Mouse (Mus musculus): ENCODE data around the gene Dnmt3a.
A peak's percentile ranks its signal among the peaks of the same experiment; 100 is the strongest.

Gene Dnmt3a

DNA sequence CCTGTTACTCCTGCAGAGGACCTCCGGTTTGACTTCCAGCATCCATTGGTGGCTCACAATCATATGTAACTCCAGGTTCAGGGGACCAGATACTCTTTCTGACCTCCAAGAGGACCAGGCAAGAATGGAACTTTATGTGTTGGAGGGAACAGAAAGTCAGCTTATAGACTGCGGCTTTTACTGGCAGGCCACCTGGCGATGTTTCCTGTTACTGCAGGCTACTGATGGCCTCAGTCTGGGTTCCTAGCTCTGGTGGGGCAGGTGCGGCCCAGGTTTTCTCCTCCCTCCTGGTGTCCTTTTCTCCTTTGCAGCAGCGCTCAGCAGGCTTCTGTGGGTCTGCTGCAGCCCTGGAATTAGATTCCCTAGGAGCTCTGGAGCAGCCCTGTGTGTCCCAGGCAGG is 46.7 kb downstream of the Dnmt3a start:
- DNase-seq (ENCODE audit: low spot score in 2 of 2) = no peak

DNA sequence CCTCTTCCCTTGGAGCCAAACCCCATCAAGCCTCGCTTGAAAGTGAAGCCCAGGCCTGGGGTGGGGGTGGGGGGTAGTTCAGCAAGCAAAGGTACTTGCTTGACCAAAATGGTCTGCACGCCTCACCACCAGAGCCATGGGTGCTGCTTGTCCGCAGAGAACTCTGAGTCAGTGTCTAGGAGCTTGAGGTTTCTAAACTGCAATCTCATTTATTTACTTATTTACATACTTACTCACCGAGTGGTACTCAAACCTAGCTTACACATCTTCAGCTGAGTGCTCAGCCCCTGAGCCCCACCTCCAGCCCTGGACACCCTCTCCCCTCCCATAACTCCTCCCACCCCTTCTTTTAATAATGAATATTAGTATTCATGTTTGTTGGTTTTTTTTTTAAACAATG is 48.6 kb downstream of the Dnmt3a start:
- no peak for DNase-seq (ENCODE audit: low spot score in 2 of 2)

DNA sequence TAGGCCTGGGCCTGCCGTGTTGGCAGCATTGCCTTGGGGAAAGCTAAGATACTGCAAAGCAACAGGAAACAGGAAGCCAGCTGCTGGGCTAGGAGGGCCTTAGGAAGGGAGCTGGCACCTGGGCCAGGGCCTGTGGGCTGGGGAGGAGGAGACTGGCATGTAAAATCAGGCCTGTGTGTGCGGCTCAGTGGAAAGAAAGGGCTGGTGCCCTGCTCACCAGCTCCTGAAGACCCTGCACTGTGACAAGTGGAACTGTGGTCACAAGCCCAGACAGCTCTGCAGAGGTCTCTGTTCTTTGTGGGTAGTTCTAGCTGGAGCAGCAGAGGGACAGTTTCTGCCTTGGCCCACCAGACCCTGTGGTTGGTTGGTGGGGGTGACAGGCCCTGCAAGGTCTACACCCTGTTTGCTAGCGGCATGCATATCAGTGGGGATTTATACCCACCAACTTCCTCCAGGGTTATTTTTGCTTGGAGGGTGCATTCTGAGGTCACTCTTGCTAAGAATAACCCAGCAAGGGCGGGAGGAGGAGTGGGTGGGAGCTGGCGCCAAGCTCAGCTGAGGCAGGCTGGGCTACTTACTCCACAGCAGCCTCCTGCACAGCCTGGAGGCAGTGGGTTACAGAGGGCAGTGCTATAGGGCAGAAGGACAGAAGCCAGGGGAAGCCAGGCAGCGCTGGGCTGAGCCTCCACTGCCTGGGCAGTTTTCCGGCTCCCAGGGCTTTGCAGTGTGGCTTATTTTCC is 50.1 kb downstream of the Dnmt3a start:
- DNase-seq (ENCODE audit: low spot score in 2 of 2) = peak in 1 of 2 experiments; percentile 61

DNA sequence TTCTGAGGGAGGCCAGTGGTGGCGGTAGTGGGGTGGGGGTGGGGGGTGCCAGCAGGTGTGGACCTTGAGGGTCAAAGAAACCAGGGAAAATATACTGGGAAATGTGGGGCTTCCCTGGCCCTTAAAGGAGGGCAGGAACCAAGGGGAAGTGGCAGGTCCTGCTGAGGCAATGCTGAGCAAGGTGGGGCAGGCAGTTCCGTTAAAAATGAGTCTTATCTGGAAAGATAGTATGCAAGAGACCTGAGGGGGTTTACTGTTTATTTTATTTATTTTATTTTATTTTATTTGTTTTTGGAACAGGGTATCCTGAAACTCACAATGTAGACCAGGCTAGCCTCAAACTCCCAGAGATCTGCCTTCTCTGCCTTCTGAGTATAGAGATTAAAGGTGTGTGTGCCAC is 50.9 kb downstream of the Dnmt3a start:
- DNase-seq (ENCODE audit: low spot score in 2 of 2) = no peak

DNA sequence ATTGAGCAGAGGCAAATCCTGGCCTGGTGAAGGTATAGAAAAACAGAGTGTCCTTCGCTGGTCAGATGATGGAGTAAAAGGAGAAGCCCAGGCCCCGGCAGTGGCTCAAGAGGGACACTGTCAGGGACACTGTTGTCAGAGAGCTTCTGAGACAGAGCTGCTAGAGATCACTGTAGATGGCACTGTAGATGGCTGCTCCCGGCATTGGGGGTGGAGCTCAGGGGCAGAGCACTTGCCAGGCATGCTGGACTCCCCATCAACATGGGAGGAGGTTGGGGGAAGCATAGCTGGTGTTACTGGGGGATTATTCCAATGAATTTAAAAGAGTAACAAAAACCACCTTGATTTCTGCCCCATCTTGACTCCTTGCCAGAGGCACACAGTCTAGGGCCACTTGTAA is 51.4 kb downstream of the Dnmt3a start:
- DNase-seq (ENCODE audit: low spot score in 2 of 2) = no peak

DNA sequence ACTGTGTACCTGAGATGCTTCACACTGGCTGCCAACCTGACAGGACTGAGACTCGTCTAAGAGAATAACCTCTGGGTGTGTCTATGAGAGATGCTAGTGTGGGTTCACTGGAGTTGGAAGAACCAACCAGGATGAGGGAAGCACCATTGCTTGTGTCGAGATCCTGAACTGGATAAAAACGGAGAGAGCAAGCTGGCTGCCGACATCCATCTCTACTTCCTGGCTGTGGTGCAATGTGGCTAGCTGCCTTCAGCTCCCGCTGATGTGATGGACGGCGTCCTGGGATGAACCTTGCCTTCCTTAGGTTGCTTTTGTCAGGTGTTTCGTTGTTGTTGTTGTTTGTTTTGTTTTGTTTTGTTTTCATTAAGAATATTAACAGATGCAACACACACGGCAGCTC is 52.0 kb downstream of the Dnmt3a start:
- DNase-seq (ENCODE audit: low spot score in 2 of 2) = no peak

DNA sequence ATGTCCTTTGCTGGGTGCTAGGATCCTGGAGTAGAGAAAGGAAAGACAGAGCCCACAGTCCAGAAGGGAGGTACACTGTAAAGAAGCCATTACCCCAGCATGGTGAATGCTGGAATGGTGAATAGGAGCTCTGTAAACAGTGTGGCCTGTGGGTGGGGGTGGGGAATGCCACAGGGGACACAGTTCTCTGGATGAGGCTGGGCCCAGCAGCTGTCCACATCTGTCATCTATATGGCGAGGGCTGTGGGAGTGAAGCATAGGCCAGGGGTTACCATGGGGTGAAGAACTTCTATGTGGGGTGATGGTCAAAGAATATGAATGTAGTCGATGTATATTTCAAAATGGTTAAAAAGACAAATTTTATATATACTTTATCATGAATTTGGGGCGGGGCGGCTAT is 52.9 kb downstream of the Dnmt3a start:
- no peak for DNase-seq (ENCODE audit: low spot score in 2 of 2)

DNA sequence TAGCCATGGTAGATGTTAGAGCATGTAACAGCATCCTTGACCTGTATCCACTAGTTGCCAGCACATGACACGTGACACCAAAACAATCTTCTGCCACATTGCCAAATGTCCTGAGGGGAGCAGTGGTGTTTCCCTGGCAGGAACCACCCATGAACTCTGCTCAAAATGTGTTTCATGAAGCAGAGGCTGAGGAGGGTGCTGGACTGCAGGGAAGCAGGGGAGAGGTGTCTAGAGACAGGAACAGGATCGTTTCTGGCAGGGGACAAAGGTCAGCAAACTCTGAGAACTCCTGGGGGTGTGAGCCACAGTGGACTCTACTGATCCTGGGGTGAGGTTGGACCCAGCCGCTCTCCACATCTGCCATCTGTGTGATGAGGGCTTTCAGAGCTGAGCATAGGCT is 53.7 kb downstream of the Dnmt3a start:
- no peak for DNase-seq (ENCODE audit: low spot score in 2 of 2)

DNA sequence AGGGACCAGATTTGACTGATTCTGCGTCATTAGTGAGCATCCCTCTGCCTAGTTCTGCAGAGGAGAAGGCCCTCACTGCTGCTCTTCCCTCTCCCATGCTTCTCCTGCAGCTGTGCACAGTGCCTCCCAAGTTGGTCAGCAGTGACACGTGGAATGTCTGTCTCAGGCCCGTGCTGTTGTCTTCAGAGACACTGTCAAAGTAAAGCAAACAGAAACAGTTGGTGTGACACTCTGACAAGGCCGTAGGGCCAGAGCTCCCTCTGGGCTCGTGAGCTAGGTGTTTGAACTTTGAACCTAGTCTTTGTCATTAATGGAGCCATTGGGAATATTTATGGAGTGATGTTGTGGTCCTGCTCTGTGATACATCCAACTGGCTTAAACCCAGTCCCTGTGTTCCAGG is 54.2 kb downstream of the Dnmt3a start:
- DNase-seq (ENCODE audit: low spot score in 2 of 2) = no peak

DNA sequence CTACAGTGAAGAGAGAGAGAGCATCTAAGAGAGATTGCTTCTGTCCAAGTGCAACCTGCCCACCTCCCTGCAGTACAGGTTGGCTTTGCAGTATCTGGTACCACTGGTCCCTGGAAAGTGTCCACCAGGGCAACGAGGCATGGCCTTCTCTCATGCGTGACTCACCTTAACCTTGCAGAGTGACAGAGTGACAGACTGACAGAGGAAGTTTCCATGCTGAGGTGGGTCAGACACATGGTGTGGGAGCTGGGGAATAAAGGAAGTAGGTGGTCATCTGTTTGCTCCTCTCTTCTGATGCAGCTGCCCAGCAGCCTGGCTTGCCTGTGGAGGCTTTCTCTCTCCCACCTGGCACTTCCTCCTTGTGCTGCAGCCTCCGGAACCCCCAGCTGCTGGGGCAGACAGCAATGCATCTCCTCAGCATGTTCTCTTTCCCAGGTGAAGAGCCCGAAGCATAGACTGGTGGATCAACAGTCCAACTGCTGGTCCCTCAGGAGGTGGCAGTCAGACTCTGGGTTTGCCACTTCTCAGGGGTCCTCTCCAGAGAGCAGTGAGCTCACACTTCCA is 55.9 kb downstream of the Dnmt3a start:
- no peak for DNase-seq (ENCODE audit: low spot score in 2 of 2)

DNA sequence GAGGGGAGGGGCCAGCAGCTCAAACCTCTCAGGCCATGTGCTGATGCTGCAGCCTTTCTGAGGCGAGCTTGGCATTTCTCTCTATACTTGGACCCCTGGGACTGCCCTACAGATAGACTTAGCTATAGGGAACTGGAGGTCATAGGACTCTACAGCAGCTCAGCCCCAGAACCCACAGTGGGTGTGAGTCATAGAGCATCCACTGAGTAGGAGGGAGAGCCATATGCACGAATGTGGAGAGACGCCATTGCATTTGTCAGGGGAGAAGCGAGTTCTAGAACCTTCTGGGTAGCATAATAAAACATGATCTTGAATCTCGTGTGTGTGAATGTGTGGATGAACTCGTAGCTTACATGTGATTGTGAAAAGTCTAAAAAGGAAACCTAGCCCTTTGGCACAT is 56.4 kb downstream of the Dnmt3a start:
- no peak for DNase-seq (ENCODE audit: low spot score in 2 of 2)

DNA sequence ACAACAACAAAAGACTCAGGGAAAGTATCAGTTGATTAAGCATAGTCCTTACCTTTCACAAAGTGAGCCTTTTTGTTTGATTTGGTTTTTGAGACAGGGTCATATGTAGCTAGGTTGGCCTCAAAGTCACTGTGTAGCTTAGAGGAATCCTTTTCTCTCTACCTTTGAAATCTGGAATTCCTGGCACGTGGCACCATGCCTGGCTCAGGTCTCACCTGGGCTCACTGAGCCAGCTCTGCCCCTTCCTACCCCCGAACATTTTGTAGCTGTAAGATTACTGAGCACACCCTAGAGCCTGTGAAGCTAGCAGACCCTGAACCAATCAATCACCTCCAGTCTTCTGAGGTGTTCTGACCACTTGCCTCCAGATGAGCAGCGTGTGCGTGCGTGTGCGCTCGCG is 58.4 kb downstream of the Dnmt3a start:
- no peak for DNase-seq (ENCODE audit: low spot score in 2 of 2)

DNA sequence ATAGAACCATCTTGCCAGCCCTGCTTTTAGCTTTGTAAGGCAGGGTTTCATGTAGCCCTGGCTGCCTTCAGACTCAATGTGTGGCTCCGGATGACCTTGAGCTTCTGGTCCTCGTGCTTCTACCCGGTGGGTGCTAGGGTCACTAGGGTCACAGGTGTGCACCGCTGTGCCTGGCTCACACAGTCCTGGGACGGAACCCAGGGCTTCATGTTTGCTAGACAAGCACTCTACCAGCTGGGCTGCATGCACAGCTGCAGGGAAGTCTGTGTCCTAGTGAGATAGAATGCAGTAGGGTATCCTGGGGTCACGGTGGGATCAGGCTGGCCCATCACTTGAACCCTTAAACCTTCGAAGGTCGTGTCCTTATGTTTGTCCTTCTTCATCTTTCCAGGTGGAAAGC is 59.8 kb downstream of the Dnmt3a start:
- DNase-seq (ENCODE audit: low spot score in 2 of 2) = no peak

DNA sequence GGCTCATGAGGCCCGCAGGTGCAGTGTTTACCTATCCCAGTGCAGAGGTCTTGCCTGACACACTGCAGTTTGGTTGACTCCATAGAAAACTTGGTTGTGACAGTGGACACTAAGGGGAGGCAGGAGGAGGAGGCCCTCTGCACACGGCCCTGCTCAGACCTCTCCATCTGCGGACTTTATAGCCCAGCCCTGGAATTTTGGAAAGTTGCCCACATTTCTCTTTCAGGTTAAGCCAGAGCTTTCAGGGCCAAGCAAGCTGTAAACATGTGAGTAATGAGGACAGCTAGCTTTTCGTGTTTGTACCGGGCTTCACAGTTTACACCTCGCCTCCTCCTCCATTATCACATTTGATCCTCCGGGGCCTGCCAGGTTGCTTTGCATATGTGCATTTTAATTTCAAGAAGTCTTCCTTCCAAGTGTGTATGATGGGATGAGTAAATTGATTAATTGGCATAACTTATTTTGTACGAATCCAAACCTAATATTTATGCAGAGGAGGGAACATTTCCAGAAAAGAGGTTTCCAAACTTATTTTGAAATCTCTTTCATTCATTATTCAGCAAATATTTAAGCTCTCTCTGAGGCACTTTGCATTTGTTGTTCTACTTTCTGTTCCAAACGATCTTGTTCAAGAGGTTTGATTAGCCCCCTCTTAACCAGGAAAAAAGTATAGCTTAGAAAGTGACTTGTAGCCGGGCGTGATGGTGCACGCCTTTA is 61.0 kb downstream of the Dnmt3a start:
- DNase-seq (ENCODE audit: low spot score in 2 of 2) = peak; percentile 42 to 57

DNA sequence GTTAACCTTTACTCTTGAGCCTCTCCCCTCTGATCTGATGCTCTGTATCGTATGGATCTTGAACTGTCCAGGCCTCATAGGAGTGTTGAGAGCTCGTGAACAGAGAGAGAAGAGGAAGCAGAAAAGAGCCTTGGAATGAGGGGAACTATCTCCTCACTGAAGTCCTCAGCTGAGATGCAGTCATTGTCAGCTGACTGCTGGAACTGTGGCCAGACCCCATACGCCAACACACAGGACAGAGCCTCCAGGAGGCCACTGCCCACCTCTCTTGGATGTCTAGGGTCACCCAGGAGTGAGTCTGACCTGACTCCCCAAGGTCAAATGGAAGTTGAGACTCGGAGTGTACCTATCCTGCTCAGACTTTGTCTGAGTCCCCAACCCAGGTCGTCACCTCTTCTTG is 62.3 kb downstream of the Dnmt3a start:
- DNase-seq (ENCODE audit: low spot score in 2 of 2) = no peak

DNA sequence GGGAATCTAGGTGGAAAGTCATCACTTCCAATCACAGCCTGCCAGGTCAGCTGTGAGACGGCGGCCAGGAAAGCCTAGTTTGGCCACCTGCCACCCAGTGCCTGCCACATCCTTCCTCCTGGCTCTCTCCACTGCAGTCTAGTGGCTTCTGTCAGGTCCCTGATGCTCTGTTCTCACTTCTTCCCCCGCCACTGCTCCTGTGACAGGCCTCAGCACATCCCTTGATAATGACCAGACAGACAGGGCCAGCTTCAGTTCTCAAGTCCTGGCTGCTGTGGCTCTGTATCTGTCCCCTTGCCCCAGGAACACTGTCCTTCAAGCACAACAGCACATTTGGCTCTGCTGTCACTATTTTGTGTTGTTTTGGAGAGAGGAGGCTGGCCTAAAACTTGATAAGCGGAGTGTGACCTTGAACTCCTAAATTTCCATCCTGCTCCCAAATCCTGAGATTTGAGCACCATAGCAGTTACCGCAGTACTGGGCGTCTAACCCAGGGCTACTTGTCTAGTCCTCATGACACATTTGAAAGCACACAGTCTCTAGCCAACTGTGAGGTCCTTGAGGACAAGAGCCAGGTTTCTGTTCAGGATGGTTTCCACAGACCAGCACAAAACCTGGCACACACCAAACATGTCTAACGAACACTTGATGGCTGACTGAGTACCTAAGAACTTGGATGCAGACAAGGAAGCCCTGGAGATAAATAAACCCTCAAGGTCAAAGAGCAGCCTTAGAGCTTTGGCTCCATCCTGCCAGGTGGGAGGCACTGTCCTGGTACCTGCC is 63.1 kb downstream of the Dnmt3a start:
- no peak for DNase-seq (ENCODE audit: low spot score in 2 of 2)

DNA sequence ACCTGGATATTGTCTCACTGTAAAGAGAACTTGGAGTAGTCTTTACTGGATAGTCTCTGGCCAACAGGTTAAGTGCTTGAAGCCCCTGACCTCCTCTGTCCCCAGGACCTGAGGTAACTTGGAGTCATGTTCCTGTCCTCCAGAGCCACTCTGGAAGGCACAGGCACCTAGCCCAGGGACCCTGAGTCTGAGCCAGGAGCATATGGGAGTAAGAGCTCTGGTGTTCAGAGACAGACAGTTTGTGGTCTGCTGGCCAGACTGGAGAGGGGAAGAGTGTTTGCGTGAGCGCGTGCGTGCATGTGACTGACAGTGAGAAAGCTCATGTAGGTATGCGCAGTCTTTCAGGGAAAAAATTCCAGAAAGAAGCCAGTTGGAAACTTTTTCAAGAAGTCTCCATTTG is 64.2 kb downstream of the Dnmt3a start:
- DNase-seq (ENCODE audit: low spot score in 2 of 2) = no peak

DNA sequence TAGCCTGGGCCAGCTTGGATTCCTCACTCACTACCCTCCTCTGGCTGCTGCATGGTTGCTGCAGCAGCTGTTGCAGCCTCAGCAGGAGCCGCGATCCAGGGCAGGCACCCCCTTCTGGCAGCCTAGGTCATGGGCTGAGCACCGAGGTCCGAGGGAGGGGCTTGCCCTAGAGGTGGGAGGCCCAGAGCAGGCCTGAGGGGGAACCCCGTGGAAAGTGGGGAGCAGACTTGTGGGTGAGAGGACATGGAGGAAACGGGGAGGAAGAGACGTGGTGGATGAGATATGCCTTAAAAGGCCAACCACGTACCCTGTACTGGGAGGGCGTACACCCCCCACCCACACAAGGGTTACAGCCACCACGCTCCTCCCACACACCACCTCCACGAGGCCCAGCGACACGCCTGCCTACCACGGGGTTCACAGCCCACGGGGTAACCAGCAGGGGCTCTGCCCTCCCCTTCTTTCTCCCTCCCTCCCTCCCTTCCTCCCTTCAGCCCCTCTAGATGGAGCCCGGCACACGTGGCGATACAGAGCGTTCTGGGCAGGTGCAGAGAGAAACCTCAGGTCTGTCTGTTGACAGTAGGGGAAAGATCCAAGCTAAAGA is 65.2 kb downstream of the Dnmt3a start:
- no peak for DNase-seq (ENCODE audit: low spot score in 2 of 2)

DNA sequence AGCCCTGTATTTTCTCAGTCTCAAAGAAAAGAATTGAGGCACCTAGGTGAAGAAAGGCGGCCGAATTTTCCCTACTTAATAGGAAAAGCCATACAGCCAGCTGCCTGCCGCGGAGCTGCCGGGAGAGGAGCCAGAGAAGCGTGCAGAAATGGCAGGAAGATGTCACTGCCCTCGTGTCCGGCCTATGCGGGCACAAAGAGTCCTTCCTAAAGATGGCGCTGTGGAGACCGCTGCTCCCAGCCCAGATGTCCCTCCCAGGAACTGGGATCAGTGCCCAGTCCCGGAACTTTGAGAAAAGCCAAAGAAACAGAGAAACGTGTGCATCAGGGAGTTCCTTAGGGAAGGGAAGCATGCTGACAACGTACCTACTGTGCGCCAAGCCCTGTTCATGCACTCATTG is 65.8 kb downstream of the Dnmt3a start:
- peak; percentile 41 to 79 for DNase-seq (ENCODE audit: low spot score in 2 of 2)

DNA sequence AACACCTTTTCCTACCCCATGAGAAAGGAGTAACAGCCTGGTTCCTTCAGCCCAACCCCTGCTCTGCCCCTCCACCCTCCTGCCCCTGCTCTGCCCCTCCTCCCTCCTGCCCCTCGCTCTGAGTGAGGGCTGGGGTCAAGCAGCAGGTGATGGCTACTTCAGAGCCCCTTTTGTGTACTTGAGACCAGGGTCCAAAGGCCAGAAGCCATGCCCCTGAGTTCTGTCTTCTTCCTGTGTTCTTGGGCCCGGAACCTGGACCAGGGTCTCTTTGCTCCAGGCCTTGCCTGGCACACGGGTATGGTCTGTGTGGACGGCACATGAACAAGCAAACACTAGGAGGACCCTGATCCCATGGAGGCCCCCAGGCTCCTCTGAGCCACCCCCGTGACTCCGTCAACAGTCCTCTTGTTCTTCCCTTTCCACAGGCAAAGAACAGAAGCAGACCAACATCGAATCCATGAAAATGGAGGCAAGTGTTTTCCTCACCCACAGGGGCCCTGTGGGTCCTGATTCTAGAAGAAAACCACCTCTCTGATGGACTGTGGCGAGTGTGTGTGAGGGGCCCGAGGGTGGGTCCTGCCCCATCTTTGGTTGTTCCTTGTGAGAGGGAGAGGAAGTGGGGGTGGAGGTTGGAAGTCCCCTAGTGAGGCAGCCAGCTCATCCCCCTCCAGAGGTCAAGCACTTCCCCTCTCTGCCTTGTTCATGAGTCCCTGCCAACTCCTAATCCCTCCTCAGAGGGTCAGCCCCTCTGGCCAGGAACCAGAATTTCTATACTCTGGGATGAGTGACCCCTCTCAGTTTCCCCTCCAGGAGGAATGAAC is 66.8 kb downstream of the Dnmt3a start:
- DNase-seq (ENCODE audit: low spot score in 2 of 2) = no peak

DNA sequence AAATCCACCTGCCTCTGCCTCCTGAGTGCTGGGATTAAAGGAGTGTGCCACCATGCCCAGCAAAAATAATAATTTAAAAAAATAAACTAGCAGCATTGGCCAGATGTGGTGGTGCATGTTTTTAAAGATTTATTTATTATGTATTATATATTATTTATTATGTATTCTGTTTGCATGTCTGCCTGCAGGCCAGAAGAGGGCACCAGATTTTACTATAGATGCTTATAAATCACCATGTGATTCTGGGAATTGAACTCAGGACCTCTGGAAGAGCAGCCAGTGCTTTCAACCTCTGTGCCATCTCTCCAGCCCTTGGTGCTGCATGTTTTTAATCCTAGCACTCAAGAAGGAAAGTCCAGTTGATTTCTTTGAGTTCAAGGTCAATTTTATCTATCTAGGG is 69.7 kb downstream of the Dnmt3a start:
- no peak for DNase-seq (ENCODE audit: low spot score in 2 of 2)
